Mouse (Mus musculus) 3T3-L1 (cell line): ENCODE measurements at regions not wholly inside any gene's neighbourhood (a gene's known extent, or its start where the extent isn't known, plus 50 kb on each side); places are given as distances from the start of the nearest gene placed in this dataset.
"Not testable (repeated sequence)": the region's sequence is repeated elsewhere in the genome, so short reads cannot be mapped to it uniquely, and the experiment has no call there.

Experiments used
- DNase-seq: peaks from one replicate; pipeline ENCODE4 v3.0.0-alpha.2; 2015; ENCODE audit warnings: low read depth, low spot score

DNA sequence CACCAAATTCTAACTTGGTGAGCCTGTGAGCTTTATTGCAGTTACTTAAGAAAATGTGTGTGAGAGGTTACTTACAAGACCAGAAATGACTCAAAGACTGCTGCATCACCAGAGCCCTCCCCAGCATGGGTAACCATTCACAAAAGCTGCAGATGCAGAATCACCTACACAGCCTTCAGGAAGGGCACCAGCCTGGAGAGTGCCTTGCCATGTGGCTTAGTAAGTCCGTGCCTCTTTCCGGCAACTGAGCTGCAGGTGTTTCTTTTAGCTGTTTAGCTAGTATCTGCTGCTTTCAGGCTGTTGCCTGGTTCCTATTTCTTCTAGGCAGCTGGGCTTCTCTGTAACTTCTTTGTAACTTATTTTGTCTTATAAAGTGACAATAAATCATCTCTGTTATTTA is 213.2 kb upstream of the Stxbp6 start:
- no peak for DNase-seq

DNA sequence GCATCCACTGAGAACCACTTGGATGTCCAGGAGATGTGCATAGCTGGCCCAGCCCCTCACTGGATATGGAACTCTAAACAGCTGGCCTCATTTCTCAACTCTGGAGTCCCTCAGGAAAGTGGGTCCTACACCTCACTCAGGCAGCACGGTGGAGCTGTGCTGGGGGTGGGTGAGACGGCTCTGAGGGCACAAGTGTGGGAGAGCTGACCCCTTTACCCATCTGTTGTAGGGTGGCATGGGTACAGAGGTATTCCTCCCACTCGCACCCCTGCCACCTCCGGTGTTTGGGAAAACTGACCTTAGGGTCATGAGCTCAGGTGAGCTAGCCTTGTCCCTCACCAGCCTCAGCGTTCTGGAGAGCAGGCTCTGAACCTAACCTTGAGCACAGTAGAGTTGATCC is 181.8 kb upstream of the Stxbp6 start:
- no peak for DNase-seq

DNA sequence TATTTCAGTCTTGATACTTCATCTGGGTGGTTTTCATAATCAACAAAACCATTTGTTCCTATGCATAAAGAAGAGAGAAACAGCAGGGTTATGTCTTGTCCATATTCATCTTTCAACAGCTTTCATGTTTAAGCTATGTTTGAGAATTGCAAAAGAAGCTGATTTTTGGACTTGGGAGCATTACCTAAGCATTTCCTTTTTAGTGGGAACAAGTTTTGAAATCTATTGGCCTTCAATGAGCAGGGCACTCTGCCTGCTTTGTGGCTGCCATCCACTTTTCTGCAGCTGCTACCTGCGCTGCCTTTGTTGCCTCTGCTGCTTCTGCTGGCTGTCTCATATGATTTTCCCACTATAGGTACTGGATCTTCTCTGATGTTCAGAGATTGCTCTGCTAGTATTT is 136.6 kb upstream of the Stxbp6 start:
- DNase-seq = no peak

DNA sequence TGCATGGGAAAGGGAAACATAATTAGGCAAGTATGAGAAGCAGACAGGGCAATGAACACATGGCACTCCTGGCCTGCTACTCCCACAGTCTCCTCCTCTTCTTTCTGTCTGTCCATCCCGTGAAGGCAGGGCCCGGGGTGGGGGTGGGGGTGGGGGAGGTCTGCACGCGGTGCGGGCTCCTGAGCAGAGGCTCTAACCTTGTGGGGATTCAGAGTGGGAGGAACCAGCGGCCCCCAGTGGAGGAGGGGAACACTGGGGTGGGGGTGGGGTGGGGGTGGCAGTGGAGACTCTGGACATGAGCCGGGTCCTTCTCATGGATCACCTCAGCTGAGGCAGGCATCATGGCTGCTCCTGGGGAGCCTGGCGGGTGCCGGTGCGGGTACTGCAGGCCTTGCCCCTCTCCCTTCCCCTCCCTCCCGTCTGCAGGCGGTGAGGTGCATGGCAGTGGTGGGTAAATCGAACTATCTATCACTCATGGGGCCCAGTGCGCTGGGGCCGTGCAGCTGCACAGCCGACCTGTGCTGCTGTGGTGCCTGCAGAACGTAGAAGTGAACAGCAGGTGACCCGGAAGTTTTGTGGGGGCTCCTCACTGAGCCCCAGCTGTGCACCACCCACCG is 120.9 kb upstream of the Stxbp6 start:
- no peak for DNase-seq

DNA sequence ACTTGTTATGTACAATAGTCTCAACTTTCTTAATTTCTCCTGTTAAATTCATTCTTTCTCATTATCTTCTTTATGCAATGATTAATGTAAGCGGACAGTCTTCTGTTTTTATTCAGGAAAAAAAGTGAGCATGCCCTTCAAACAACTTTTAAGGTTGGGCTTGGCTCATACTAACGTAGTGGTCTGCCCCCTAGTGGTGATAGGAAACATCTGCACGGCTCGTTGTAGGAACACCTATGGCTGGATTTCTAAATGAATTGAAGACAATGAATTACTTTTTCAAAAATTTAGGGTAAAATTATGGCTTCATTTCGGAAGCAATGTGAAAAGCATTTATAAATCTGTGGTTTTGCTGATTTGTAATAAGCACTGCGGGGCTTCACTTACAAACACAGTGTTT is 112.6 kb upstream of the Stxbp6 start:
- peak; percentile 69 for DNase-seq

DNA sequence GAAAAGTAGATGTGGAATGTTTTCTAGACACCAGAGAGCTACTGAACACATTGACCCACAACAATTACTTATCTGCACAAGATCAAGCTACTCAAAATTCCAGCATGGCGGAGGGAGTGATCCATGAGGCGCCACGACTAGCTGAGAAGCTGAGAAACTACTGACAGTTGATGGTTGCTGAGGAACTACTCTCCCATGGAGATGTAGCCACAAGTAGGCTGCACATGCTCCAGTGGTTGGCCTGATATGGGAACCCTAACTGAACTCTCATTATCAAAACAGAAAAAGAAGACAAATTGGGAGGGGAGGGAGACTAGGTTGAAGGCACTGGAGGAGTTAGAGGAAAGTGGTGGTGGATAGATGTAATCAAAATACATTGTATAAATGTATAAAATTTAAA is 110.0 kb upstream of the Stxbp6 start:
- no peak for DNase-seq

DNA sequence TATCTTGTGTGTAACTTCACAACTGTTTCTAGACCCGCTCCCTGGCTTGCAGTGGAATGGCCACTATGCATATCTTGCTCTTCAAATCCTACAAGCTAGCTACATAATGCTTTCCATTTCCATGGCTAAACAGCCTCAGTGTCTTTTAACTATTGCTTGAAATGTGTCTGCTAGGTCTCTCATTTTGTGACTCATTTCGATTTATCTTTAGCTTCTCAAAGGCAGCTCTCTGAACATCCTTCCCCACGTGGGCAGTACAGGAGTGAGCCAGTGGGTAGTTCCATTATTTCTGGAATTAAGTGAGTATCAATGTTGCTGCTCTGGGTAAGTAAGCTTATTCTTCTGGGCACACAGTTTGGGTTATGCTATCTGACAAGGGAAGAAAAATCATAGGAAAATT is 102.9 kb upstream of the Stxbp6 start:
- DNase-seq = no peak

DNA sequence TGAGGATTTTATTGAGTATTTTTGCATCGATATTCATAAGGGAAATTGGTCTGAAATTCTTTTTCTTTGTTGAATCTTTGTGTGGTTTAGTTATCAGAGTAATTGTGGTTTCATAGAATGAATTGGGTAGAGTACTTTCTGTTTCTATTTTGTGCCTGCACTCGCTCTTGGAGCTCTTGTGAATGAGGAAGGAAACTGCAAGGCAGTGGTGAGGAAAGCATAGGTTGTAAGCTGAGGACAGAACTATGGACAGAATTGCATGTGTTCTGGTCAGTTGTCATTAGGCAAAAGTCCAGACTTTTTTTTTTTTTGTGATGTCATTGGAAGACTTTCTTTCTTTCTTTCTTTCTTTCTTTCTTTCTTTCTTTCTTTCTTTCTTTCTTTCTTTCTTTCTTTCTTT is 100.8 kb upstream of the Stxbp6 start:
- DNase-seq = not testable (repeated sequence)

DNA sequence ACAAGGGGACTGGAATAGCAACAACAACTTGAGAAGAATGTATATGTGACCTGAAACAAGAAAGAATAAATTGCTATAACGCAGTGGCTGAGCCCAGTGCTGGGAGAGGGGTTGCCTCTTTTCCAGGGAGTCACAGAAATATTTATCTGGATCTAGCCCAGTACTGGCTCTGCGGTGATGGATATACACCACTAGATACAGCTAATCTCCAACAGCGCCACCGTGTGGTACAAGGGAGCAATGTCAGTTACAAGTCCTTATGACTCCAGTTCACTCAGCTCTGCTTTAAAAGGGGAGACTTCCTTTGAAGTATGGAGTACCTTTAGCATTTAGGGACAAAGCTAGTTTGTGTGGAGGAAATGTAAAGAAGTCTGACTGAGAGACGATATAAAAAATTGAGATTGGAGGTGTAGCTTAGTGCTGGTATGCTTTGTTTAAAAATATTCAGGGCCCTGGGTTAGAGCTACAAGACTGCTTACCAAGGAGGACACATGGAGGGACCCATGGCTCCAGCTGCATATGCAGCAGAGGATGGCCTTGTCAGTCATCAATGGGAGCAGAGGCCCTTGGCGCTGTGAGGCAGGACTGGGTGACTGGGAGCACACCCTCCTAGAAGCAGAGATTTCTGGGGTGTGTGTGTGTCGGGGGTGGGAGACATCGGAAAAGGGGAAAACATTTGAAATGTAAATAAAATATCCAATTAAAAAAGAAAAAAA is 97.6 kb upstream of the Stxbp6 start:
- peak; percentile 64 for DNase-seq

DNA sequence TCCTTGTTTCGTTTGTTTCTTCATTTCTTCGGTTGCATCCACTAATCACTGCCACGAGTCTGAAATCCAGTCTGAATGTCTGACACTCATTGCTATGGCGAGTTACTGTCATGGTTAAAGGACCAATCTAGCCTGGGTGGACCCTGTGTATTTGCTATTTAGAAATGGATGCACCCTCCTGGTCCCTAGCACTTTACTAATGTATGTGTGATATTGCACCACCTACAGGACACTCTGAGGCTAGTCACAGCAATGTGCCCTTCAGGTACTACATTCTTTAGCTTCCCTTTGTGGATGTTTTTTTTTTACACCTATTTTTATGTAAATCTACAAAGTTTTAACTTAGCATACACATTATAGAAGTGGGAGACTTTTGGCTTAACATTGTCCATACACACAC is 87.5 kb upstream of the Stxbp6 start:
- peak; percentile 10 for DNase-seq

DNA sequence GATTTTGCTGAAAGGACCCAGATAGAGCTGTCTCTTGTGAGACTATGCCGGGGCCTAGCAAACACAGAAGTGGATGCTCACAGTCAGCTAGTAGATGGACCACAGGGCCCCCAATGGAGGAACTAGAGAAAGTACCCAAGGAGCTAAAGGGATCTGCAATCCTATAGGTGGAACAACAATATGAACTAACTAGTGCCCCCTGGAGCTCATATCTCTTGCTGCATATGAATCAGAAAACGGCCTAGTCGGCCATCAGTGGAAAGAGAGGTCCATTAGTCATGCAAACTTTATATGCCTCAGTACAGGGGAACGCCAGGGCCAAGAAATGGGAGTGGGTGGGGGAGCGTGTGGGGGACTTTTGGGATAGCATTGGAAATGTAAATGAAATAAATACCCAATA is 87.1 kb upstream of the Stxbp6 start:
- DNase-seq = not testable (repeated sequence)

DNA sequence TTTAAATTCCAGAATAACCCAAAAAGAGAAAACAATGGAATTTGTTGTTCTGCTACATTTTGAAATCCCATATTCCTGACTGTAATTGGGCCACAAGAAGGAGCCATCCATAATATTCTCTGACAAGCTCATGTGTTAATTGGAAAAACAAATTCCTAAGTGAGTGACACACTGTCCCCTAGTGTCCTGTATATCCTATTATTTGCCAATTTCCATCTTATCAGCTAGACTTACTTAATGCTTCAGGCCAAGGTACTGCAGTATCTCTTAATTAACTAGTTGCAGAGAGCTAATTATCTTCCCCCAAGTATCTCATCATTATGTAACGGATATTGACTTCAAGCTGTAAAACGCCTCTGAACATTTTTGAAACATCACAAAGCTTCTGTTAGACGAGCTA is 84.5 kb upstream of the Stxbp6 start:
- DNase-seq = no peak

DNA sequence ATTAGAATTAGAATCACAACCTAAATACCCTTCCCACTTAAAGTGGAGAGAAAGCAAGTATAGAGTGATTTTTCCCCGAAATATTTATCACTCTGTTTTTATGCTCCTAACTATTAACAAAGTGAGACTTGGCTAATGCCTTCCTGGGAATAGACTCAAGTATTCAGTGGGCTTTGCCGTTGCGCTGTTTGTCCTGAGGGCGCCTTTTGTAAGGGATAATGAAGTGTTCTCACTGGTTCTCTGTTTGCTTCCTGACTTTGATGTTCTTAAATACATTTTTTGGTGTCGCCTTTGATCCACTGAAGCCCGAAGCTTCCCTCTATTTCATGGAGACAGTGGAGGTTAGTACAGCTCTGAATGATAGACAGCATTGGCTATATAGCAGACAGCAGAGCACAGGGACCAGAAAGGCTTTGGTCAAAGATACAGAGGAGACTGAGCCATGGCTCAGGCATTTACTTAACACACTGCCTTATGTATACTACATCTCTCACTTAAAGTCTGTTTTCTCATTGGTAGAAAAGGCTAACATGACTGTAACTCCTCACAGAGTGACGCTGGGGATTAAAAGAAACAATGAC is 63.0 kb upstream of the Stxbp6 start:
- DNase-seq = no peak

DNA sequence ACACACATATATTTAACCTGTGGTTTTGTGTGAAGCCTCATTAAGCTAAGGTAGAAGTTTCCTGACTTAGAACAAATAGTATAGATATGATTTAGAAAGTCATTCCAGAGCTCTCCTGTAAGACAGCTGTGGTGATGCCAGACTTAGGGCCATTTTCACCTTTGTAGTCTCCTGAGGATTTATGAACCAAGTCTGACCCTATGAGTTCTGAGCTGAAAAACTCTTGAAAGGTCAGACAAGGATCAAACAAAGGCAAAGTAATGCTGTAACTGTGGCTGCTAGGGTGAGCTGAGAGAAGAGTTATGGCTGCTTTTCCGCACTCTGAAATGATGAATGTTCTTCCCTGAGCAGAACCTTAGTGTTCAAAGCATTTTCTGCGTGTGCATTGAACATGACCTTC is 58.9 kb upstream of the Stxbp6 start:
- no peak for DNase-seq

DNA sequence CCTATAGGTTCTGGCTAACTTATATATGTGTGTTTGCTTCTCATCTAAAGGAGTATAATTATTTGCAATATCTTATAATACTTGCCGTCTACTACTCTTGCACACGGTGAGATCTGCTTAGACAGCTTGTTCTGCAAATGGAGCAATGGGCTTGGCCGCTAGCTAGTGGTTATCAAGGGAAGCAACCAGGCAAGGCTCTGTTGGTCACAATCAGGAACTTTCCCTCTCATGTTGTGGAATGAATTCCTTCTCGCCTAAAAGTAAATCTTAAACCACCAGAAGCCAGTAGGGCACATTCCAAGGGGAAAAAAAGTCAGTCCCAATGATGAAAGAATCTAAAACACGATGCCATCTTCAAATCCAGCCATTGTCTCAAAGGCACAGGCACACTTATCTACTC is 56.6 kb upstream of the Stxbp6 start:
- no peak for DNase-seq

DNA sequence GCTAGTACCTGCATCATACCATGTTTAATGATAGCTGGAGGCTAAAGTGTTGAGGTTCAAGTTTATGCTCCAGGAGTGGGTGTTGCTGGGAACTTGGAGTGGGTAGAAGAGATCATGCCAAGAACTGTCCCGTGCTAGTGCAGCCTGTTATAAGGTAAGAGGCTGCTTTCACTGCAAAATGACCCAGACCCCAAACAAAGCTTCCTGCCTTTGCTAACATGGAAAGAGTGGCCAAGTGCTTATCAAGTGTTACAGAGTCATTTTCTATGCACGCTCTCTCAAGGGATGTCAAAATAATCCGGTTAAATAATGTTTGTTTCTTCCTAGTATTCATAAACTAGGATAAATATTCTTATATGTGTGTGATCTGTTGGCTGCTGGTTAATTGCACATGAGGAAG is 51.4 kb upstream of the Stxbp6 start:
- DNase-seq = no peak
